Mouse (Mus musculus) limb, embryonic 11.5 days (tissue): ENCODE results near the gene Klk1b11. TPM values are rescaled to one million over a fixed set of nuclear protein-coding genes. Genes with fewer than 3 reads are reported as not detected.
"Not testable (repeated sequence)": the region's sequence is repeated elsewhere in the genome, so short reads cannot be mapped to it uniquely, and the experiment has no call there.

ENCODE experiments used
- ATAC-seq: fragments of 200-750 bp; cut with Nextera tagmentation; 2 replicates; pipeline ENCODE4 v1.8.0; 2017; ENCODE audit warnings: low read depth; ENCODE audit not compliant: insufficient number of reproducible peaks, low FRiP score, low TSS enrichment
- DNase-seq: peaks from one replicate; pipeline ENCODE4 v3.0.0-alpha.2; 2015; ENCODE audit warnings: low spot score
- H3K27ac ChIP-seq: fragments of 300-500 bp; sonication (generic); replicated peaks from 2 replicates; pipeline ENCODE4 v1.5.1; 2014; ENCODE audit warnings: low read depth, mild to moderate bottlenecking, low read length
- H3K27me3 ChIP-seq: fragments of 300-500 bp; sonication (generic); 2 replicates; pipeline ENCODE4 v1.6.1; 2014; ENCODE audit warnings: mild to moderate bottlenecking, low read length, mixed read lengths; ENCODE audit not compliant: control insufficient read depth, insufficient read depth
- H3K36me3 ChIP-seq: fragments of 300-500 bp; sonication (generic); 2 replicates; pipeline ENCODE4 v1.6.1; 2014; ENCODE audit warnings: mild to moderate bottlenecking, low read length, moderate library complexity, mixed read lengths; ENCODE audit not compliant: control insufficient read depth, insufficient read depth
- H3K4me1 ChIP-seq: fragments of 300-500 bp; sonication (generic); 2 replicates; pipeline ENCODE4 v1.6.1; 2014; ENCODE audit warnings: low read length, mixed read lengths; ENCODE audit not compliant: control insufficient read depth, insufficient read depth
- H3K4me2 ChIP-seq: fragments of 300-500 bp; sonication (generic); 2 replicates; pipeline ENCODE4 v1.6.1; 2014; ENCODE audit warnings: low read depth, mild to moderate bottlenecking, moderate library complexity; ENCODE audit not compliant: severe bottlenecking
- H3K4me3 ChIP-seq: fragments of 300-500 bp; sonication (generic); 2 replicates; pipeline ENCODE4 v1.5.1; 2014; ENCODE audit warnings: low read depth, low read length
- H3K9ac ChIP-seq: fragments of 300-500 bp; sonication (generic); 2 replicates; pipeline ENCODE4 v1.6.1; 2014; ENCODE audit warnings: mild to moderate bottlenecking, low read length
- H3K9me3 ChIP-seq: fragments of 300-500 bp; sonication (generic); 2 replicates; pipeline ENCODE4 v1.6.1; 2016; ENCODE audit warnings: low read length; ENCODE audit not compliant: control insufficient read depth
- WGBS: fragments of 180-500 bp; shearing (Covaris S2); extraction: QIAGEN DNeasy Blood & Tissue Kit; methylation state at CpG from one replicate; pipeline ENCODE4 v1.1.7; 2014; 5-methylcytosine and 5-hydroxymethylcytosine counted together
- polyA plus RNA-seq: library from polyadenylated mRNA; unstranded; fragments of >200 nt; fragmentation: Nextera tagmentation; extraction: Ambion mirVana; gene quantifications from 2 replicates; pipeline ENCODE4 v1.2.1, GENCODE M21; 2014

The Klk1b11 gene
- polyA plus RNA-seq, 1 experiment from 2014 or later: not detected

DNA sequence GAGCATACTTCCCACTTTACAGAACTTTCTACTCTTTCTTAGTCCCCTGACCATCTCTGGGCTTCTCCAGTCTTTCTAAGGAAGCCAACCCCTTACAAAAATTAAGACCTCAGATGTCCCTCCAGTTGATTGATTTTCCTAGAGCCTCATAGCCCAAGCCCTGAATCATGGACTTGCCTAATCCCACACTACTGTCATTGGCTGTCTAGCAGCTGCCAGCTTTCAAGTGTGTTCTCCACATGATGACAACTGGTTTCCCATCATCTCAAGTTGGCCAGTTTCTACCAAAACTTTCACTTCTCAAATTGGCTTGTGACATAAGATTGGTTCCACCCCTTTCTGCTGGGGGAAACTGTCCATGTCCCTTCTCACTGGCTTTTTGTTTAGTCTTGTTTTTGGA, 9.2 kb downstream of the Klk1b11 start:
- ATAC-seq (no peak), DNase-seq (no peak)
- no peaks in the 10 kb centered on the region for H3K9me3 ChIP-seq
- no peaks in the 10 kb centered on the region for H3K36me3 ChIP-seq
- no peak overlapping the region for H3K27ac ChIP-seq
- no peak overlapping the region for H3K4me3 ChIP-seq
- H3K4me1 ChIP-seq: no peaks in the 10 kb centered on the region
- H3K9ac ChIP-seq: no peak overlapping the region
- H3K4me2 ChIP-seq: no peak overlapping the region
- no peaks in the 10 kb centered on the region for H3K27me3 ChIP-seq

- not testable (repeated sequence) for H3K27me3 ChIP-seq, H3K4me3 ChIP-seq, H3K36me3 ChIP-seq, ATAC-seq, H3K27ac ChIP-seq, H3K4me2 ChIP-seq, H3K4me1 ChIP-seq, H3K9ac ChIP-seq, H3K9me3 ChIP-seq, DNase-seq
These were observed 16.2 kb downstream of the Klk1b11 start, which contains the start of gene Klk1b26 for GRCm38 (mm10) chr7:44011868-44012267. Gene Klk1b26 (plus strand): TSS chr7:44012168.

DNA sequence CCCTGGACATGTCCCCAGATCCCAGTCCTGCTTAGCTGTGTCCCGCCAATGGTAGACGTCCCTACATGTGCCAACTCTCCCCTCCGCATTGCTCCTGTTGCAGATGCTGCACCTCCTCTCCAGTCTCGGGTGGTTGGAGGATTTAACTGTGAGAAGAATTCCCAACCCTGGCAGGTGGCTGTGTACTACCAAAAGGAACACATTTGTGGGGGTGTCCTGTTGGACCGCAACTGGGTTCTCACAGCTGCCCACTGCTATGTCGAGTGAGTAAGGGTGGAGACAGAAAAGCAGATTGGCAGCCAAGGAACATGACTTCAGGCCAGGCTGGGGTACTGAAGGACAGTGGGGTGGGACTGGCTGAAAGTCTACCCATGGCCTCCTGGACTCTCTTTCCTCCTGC, 19.0 kb downstream of the Klk1b11 start:
- not testable (repeated sequence) for ATAC-seq, H3K4me3 ChIP-seq, H3K27me3 ChIP-seq, H3K9me3 ChIP-seq, H3K9ac ChIP-seq, H3K4me2 ChIP-seq, H3K36me3 ChIP-seq, H3K27ac ChIP-seq, H3K4me1 ChIP-seq, DNase-seq
- 88% methylated on average over 6 of the region's 6 CpGs for WGBS

- no peaks in the 10 kb centered on the region for H3K4me1 ChIP-seq
- H3K4me3 ChIP-seq: no peak overlapping the region
- no peaks in the 10 kb centered on the region for H3K36me3 ChIP-seq
- DNase-seq (no peak), ATAC-seq (no peak)
- H3K9me3 ChIP-seq: no peaks in the 10 kb centered on the region
- H3K27ac ChIP-seq: no peak overlapping the region
- WGBS: 87% methylated on average over 5 of the region's 5 CpGs
- no peak overlapping the region for H3K4me2 ChIP-seq
- no peak overlapping the region for H3K9ac ChIP-seq
- H3K27me3 ChIP-seq: no peaks in the 10 kb centered on the region
These were observed 19.4 kb downstream of the Klk1b11 start for GRCm38 (mm10) chr7:44015071-44015470.

Other genes starting within 250 kb of the Klk1b11 start
- not detected in 2 replicates for gene Klk12, start 227.0 kb upstream of the Klk1b11 start, polyA plus RNA-seq
- gene Klk11, start 221.3 kb upstream of the Klk1b11 start, polyA plus RNA-seq: not detected in 2 replicates
- 0.15 TPM in 1 of 2 replicates, not detected in the other for gene Klk10, start 214.8 kb upstream of the Klk1b11 start, polyA plus RNA-seq
- gene Klk9, start 204.0 kb upstream of the Klk1b11 start, polyA plus RNA-seq: not detected in 2 replicates
- gene Klk8, start 198.3 kb upstream of the Klk1b11 start, polyA plus RNA-seq: 15.8 and 16.1 TPM in 2 replicates
- 0.23 TPM in 1 of 2 replicates, not detected in the other for gene Klk7, start 184.6 kb upstream of the Klk1b11 start, polyA plus RNA-seq
- gene Klk6, start 171.4 kb upstream of the Klk1b11 start, polyA plus RNA-seq: 0.24 TPM in 1 of 2 replicates, not detected in the other
- gene Klk5, start 153.9 kb upstream of the Klk1b11 start, polyA plus RNA-seq: not detected in 2 replicates
- gene Klk4, start 114.7 kb upstream of the Klk1b11 start, polyA plus RNA-seq: 0.16 TPM in 2 replicates
- not detected in 2 replicates for gene Klk15, start 62.1 kb upstream of the Klk1b11 start, polyA plus RNA-seq
- gene Klk1b8, start 45.2 kb upstream of the Klk1b11 start, polyA plus RNA-seq: not detected in 2 replicates
- gene Klk1b1, start 29.1 kb upstream of the Klk1b11 start, polyA plus RNA-seq: not detected in 2 replicates
- not detected in 2 replicates for gene Klk1b9, start 19.8 kb upstream of the Klk1b11 start, polyA plus RNA-seq
- not detected in 2 replicates for gene Klk1b26, start 16.3 kb downstream of the Klk1b11 start, polyA plus RNA-seq
- not detected in 2 replicates for gene Klk1b27, start 56.4 kb downstream of the Klk1b11 start, polyA plus RNA-seq
- not detected in 2 replicates for gene Klk1b21, start 106.5 kb downstream of the Klk1b11 start, polyA plus RNA-seq
- not detected in 2 replicates for gene Klk1b22, start 116.8 kb downstream of the Klk1b11 start, polyA plus RNA-seq
- not detected in 2 replicates for gene Klk1b16, start 140.9 kb downstream of the Klk1b11 start, polyA plus RNA-seq
- not detected in 2 replicates for gene Klk1b24, start 192.4 kb downstream of the Klk1b11 start, polyA plus RNA-seq
- not detected in 2 replicates for gene Klk1b3, start 202.3 kb downstream of the Klk1b11 start, polyA plus RNA-seq
- gene Klk1b4, start 211.6 kb downstream of the Klk1b11 start, polyA plus RNA-seq: not detected in 2 replicates
- not detected in 2 replicates for gene Klk1b5, start 220.1 kb downstream of the Klk1b11 start, polyA plus RNA-seq
- not detected in 2 replicates for gene Klk1, start 229.5 kb downstream of the Klk1b11 start, polyA plus RNA-seq
- gene Gm36864, start 240.3 kb downstream of the Klk1b11 start, polyA plus RNA-seq: not detected in 2 replicates